Mouse (Mus musculus) left cerebral cortex, adult 2 months (tissue): ENCODE results near the gene Ell. TPM values are rescaled to one million over a fixed set of nuclear protein-coding genes. Genes with fewer than 3 reads are reported as not detected.
A peak's percentile ranks its signal among the peaks of the same experiment; 100 is the strongest.

Source experiments
- DNase-seq, 2 experiments: peaks; one replicate each; pipeline ENCODE4 v3.0.0; 2021 to 2022; ENCODE audit warnings: low spot score in 2 of 2, mixed read lengths in 1 of 2; ENCODE audit errors: extremely low spot score in 1 of 2
- H3K27ac ChIP-seq: fragments of 200-600 bp; 2 replicates; pipeline ENCODE4 v1.8.1; 2022
- H3K4me3 ChIP-seq: fragments of 200-600 bp; 2 replicates; pipeline ENCODE4 v1.8.1; 2022
- CTCF ChIP-seq: fragments of 200-600 bp; IDR thresholded peaks from 2 replicates; pipeline ENCODE4 v1.8.1; 2022; ENCODE audit warnings: antibody characterized with exemption, mild to moderate bottlenecking, moderate library complexity
- intact Hi-C: fragments of 180-260 bp; cut with DNase I; formaldehyde crosslinking; loops from one replicate; pipeline ENCODE4 v1.15.1; 2025
- total RNA-seq, 2 experiments: library from RNA; stranded (reverse); gene quantifications; 2 replicates each; pipeline ENCODE4 v1.2.3; 2021

The Ell gene
- total RNA-seq, 2 experiments from 2014 or later: 18.6 to 20.8 TPM

DNA sequence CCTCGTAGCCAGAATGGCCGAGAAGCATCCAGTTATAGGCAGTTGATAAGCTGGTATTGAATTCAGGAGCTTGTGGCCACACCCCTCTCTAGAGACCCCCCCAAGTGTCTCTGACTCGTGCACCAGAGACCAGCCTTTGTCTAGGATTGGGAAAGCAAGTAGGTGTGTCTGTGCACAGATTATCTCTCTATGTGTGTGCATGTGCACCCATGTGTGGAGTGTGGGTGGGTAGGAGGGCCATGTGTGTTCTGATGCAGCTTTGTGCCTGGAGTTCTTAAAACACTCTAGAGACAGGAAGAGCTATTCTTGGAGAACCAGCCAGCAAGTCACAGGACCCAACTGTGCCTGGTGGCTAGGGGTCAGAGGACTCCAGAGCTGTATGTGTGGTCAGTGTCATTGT, 21.3 kb downstream of the Ell start:
- Histone ChIP-seq H3K4me3 (no peak overlapping the region), H3K27ac (peak overlapping the region; percentile 76)
- intact Hi-C loops: loop anchor here (1.0 kb wide), 1 partner anchor 25 kb away; no protein-coding TSS in a partner anchor
- no peak for DNase-seq
- no peak for TF ChIP-seq CTCF

DNA sequence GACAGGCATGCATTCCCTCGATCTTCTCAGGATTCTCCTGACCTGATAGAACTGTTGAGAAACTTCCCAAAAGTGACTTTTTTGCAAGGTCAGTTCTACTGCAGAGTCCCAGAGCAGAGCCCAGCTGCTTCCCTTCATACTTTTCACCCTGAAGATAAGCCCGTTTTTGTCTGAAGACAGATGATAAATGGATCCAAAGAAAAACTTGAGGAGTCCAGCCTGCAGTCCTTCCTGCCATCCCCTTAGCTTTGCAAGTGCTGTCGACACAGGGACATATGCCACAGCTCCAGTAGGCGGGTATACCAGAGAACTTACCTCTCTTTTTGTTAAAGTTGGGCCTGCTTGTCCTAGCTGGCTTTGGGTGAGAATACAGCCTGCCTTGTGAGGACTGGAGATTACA, 22.1 kb downstream of the Ell start:
- peak overlapping the region; percentile 76 for H3K27ac ChIP-seq
- no peak for TF ChIP-seq CTCF
- DNase-seq: no peak
- intact Hi-C loops: no loop called here
- H3K4me3 ChIP-seq: no peak overlapping the region

DNA sequence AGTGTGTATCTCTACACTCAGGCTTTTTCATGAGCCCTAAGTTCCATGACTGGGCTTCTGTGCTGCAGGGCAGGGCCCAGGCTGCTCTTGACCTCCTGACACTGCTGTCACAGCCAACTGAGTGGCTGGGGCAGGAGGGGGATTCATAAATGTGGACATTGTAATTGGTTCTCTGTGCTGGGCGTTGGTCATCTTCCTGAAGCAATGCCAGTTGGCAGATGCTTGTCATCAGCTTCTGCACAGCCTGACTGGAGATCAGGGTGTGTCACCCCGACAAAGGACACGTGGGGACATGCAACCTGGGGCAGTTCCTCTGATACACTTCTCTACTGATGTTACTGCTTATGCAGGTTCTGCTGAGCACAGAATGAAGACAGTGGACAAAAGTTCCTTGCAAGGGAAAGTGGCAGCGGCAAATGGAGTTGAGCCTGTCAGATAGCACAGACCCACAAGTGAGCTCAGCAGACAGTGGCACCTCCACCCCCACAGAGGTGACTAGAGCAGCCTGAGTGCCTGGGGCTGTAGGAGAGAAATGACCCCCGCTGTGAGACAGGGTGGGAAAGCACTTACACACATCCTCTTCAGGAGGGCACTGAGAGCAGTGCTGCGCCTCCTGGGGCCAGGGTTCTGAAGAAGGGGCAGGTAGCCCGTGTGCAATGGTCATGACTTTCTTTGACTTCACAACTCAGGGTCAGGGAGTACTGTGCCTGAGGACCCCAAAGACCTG, 22.7 kb downstream of the Ell start:
- intact Hi-C loops: no loop called here
- no peak overlapping the region for H3K4me3 ChIP-seq
- peak overlapping the region; percentile 76 for H3K27ac ChIP-seq
- TF ChIP-seq CTCF: no peak
- DNase-seq: no peak

DNA sequence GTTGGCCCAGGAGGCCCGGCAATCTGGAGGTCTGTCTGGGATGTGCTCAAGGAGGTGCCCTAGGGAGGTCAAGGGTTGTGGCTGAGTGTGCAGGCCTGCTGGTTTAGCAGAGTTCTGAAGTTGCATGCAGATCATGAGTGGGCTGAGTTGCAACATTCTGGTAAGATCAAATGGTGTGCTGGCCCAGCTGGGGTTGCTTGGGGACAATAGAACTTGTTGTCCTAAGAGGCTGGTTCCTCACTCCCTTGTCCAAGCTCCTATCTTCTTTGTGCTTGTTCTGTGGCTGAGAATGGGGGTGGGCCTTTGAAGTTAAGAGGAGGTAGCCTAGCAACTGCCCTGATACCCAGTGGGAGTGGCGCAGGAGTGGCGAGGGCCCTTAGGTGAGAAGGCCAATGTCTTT, 23.5 kb downstream of the Ell start:
- H3K4me3 ChIP-seq: no peak overlapping the region
- TF ChIP-seq CTCF: no peak
- no peak for DNase-seq
- intact Hi-C loops: no loop called here
- H3K27ac ChIP-seq: peak overlapping the region; percentile 70

DNA sequence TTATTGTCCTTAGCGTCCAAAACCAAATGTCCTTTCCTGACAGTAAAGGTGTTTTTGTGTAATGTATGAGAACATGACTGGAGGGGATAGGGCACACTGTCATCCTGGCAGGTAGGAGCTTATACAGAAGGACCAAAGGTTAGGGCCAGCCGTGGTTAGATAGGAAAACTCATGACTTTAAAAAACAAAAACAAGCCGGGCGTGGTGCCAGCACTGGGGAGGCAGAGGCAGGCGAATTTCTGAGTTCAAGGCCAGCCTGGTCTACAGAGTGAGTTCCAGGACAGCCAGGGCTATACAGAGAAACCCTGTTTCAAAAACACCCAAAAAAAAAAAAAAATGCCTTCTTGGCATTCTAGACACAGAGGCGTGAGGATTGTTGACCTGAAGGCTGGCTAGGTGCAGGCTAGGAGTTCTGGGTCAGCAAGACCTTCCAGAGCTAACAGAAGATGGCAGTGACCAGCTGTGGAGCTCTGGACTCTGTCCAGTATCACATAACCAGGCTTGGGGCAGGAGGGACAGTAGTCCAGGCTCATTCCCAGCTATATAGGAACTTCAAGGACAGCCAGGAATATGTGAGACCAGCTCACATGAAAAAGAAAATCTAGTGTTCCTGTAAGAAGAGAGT, 24.6 kb downstream of the Ell start:
- no peak for DNase-seq
- intact Hi-C loops: no loop called here
- no peak for TF ChIP-seq CTCF
- H3K4me3 ChIP-seq: no peak overlapping the region
- no peak overlapping the region for H3K27ac ChIP-seq

DNA sequence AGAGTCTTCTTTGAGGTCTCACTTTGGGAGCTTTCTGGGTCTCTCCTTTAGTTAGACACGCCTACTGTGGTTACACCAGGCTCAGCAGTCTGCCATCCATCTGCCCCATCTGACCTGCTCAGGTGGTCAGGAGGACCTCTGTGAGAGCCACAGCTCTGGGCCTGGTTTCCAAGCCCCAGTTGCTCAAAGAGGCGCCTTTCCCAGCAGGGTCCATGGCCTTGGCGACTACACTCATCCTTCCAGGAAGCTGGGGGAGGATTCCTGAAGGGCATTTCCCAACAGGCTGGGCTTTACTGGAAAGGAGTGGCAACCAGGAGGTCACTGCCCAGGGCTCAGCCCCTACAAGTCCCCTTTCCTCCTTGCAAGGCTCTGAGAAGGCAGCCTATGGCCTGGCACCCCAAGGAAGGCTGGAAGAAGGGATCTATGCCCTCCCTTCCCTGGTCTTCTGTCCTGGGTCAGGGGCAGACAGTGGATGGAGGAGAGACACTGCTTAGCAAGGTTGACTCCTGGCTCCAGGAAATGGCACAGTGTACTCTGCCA, 25.5 kb downstream of the Ell start:
- intact Hi-C loops: no loop called here
- Histone ChIP-seq H3K4me3 (no peak overlapping the region), H3K27ac (no peak overlapping the region)
- TF ChIP-seq CTCF: no peak
- no peak for DNase-seq

DNA sequence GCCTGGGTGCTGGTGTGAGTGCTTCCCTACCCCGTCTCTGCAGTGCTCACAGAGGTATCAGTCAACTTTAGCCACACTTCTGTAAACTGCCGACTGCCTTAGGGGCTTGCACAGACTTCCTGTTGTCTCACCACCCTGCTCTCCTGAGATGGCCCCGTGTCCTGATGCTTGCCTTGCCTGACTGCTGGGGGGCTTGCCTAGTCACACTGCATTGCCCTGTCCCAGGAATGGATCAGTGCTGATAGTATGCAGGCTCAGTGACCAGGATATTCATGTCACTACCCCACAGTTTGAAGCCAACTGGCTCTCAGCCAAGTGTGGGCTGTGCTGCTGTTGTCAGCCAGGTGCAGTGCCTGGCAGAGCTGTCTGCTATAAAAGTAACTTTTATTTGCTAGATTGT, 26.3 kb downstream of the Ell start:
- Histone ChIP-seq H3K4me3 (no peak overlapping the region), H3K27ac (no peak overlapping the region)
- no peak for TF ChIP-seq CTCF
- intact Hi-C loops: no loop called here
- DNase-seq: no peak

DNA sequence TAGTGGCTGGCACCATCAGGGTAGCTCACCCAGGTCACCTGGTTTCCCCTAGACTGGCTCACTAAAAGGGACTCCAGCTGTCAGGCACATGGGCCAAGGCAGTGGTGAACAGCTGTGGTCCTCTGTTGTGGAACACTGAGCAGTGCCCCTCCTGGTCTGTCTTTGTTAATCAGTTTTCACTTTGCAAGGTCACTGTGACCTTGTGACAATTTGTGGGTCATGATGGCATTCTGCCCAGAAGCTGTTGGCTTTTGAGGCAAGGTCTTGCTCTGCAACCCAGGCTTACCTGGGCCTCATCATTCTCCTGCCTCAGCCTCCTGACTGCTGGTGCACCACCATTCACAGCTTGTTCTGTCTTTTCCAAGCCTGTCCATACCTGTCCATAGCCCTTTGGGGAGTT, 31.1 kb downstream of the Ell start:
- H3K27ac ChIP-seq: no peak overlapping the region; the same call in 1 of the 2 replicates
- intact Hi-C loops: no loop called here
- DNase-seq: no peak
- H3K4me3 ChIP-seq: no peak overlapping the region
- TF ChIP-seq CTCF: no peak

DNA sequence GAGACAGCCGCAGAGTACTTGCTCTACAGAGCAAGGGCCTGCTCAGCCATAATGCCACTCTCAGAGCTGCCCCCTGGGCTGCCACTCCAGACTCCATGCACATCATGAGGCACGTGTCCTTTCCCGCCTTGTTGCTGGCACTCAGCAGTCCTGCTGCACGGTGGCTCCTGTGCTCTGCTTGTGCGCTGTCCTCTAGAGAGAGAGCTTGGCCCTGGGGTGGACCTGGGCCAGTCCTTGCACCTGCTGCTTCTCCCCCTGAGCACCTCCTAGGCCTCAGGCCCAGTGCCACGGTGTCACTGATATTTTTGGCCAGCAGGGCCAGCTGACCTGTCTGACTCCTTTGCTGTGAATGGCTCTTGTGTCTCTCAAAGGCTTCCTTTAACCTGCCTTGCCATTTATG, 31.7 kb downstream of the Ell start:
- Histone ChIP-seq H3K27ac (peak overlapping the region; percentile 6; the same call in 1 of the 2 replicates), H3K4me3 (no peak overlapping the region)
- intact Hi-C loops: no loop called here
- no peak for DNase-seq
- TF ChIP-seq CTCF: no peak

DNA sequence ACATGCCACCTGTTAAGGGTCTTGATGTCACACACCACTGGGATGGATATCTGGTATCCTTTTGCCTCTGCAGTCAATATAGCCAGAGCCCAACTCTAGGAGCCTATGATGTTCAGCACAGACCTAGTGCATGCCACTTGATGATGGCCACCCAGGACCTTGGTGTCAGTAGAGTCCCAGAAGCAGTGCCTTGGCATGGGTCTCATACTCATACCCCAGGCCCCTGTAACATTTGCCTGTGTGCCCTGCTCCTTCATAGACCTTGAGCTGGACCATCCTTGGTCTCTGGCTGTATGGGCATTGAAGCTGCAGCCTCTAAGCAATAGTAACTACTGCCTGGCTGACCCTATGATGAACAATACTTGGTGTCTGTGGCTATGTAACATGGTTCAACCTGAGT, 35.0 kb downstream of the Ell start:
- no peak for DNase-seq
- intact Hi-C loops: no loop called here
- no peak for TF ChIP-seq CTCF
- H3K4me3 ChIP-seq: no peak overlapping the region
- peak overlapping the region; percentile 57; the same call in 1 of the 2 replicates for H3K27ac ChIP-seq

DNA sequence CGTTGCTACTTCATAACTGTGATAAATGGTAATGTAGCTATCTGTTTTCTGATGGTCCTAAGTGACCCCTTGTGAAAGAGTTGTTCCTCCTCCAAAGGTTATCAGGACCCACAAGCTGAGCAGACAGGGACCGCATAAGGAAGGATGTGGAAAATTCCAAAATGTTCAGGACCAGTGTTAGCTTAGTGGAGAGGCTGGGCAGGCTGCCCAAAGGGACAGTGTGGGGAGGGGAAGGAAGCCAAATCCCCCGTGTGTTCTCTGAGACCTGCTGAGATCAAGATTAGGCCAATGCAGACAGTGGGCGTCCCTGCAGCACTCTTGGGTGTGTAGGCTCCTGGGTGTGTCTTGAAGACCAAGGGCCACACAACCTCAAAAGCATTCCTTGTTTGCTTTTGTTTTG, 35.7 kb downstream of the Ell start:
- no peak for DNase-seq
- TF ChIP-seq CTCF: no peak
- H3K27ac ChIP-seq: peak overlapping the region; percentile 57; the same call in 1 of the 2 replicates

DNA sequence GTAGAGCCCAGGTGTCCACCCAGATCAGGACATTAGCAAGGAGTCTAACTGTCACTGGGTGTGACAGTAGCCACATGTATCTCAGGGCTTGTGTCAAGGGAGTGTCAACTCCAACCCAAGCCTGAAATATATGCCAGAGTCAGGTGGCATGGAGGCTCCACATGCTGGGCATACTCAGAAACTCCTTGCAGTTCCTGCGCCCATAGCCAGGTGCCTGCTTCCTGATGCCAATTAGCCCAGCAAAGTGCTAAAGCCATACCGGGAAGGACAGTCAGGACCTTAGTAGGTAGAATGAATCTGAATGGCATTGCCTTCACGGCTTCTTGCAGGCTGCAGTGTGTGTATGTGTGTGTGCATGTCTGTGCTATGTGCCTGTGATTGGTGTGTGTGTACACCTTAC, 38.0 kb downstream of the Ell start:
- Histone ChIP-seq H3K27ac (no peak overlapping the region), H3K4me3 (no peak overlapping the region)
- intact Hi-C loops: no loop called here
- TF ChIP-seq CTCF: no peak
- DNase-seq: no peak

More for the DNA sequence above, 35.7 kb downstream of the Ell start:
- intact Hi-C loops: loop anchor here (1.0 kb wide), 1 partner anchor 34 kb away; no protein-coding TSS in a partner anchor
- H3K4me3 ChIP-seq: no peak overlapping the region
